Mouse (Mus musculus) left cerebral cortex, adult 2 months (tissue): Measurements from ENCODE around the gene Abcc1. TPM values are rescaled to one million over a fixed set of nuclear protein-coding genes. Genes with fewer than 3 reads are reported as not detected.
A peak's percentile ranks its signal among the peaks of the same experiment; 100 is the strongest.

ENCODE experiments used
- DNase-seq, 2 experiments: peaks; one replicate each; pipeline ENCODE4 v3.0.0; 2021 to 2022; ENCODE audit warnings: low spot score in 2 of 2, mixed read lengths in 1 of 2; ENCODE audit errors: extremely low spot score in 1 of 2
- H3K27ac ChIP-seq: fragments of 200-600 bp; 2 replicates; pipeline ENCODE4 v1.8.1; 2022
- H3K4me3 ChIP-seq: fragments of 200-600 bp; 2 replicates; pipeline ENCODE4 v1.8.1; 2022
- CTCF ChIP-seq: fragments of 200-600 bp; IDR thresholded peaks from 2 replicates; pipeline ENCODE4 v1.8.1; 2022; ENCODE audit warnings: antibody characterized with exemption, mild to moderate bottlenecking, moderate library complexity
- intact Hi-C: fragments of 180-260 bp; cut with DNase I; formaldehyde crosslinking; loops from one replicate; pipeline ENCODE4 v1.15.1; 2025
- total RNA-seq, 2 experiments: library from RNA; stranded (reverse); gene quantifications; 2 replicates each; pipeline ENCODE4 v1.2.3; 2021

Gene Abcc1
- total RNA-seq, 2 experiments from 2014 or later = 16.4 to 18.4 TPM

DNA sequence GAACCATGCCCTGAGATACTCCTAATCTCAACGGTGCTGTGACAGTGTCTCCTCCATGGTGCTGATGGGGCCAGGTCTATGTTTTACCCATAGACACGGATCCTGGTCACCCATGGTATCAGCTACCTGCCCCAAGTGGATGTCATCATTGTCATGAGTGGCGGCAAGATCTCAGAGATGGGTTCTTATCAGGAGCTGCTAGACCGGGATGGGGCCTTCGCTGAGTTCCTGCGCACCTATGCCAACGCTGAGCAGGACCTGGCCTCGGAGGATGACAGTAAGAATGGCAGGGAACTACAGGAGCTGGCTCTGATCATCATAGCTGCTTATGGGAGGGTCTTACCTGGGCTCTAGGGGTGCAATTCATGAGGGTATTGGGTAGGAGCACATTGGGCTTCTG is 86.9 kb downstream of the Abcc1 start:
- Histone ChIP-seq H3K27ac (no peak overlapping the region), H3K4me3 (no peak overlapping the region)
- DNase-seq = no peak
- intact Hi-C loops = no loop called here
- no peak for TF ChIP-seq CTCF

DNA sequence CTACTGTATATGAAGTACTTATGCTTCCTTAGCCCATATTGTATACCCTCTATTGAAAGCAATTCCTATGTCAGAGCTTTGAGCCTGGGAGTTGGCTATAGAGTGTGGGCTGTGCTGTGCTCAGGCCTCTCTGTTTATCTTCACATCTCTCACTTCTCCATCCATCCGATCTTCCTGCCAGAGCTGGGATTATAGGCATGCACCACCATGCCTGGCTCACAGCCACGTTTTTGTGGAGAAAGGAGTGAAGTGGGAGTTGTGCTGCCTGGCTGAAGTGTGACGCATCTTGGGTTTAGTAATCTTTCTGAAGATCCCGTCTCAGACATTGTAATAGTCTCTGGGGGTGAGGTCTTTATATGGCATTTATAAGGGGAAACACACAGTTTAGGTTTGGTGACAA is 88.5 kb downstream of the Abcc1 start:
- peak; percentile 42 to 62 for DNase-seq
- intact Hi-C loops = no loop called here

DNA sequence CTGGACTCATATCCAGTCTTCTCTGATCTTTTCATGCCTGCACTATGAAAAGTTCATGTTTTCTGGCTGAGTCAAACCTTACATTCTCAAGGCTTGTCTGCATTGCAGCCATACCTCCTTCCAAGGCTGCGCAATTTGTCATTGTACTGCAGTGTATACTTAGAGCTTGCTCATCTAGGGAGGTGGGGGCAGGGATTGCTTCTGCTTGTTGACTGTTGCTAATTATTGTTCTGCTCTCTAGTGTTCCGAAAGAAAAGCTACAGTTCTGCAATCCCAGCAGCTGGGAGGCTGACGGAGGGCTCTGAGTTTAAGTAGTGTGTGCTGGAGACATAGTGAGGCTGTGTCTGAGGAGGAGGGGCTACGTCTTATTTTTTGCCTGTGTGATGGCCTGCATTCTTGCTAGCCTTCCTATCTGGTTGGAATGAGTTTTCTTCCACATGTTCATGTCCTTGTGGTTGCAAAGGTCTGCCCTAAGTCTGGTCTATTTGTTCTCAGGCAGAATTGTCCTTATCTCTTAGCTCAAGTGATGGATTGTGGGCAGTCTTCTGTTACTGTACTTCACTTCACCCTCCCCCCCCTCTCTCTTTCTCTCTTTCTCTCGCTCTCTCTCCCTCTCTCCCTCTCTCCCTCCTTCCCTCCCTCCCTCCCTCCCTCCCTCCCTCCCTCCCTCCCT is 90.2 kb downstream of the Abcc1 start:
- intact Hi-C loops = no loop called here
- Histone ChIP-seq H3K4me3 (no peak overlapping the region), H3K27ac (no peak overlapping the region)
- no peak for DNase-seq
- no peak for TF ChIP-seq CTCF

More for the DNA sequence above, 88.5 kb downstream of the Abcc1 start:
- H3K27ac ChIP-seq = no peak overlapping the region
- H3K4me3 ChIP-seq = no peak overlapping the region
- no peak for TF ChIP-seq CTCF

DNA sequence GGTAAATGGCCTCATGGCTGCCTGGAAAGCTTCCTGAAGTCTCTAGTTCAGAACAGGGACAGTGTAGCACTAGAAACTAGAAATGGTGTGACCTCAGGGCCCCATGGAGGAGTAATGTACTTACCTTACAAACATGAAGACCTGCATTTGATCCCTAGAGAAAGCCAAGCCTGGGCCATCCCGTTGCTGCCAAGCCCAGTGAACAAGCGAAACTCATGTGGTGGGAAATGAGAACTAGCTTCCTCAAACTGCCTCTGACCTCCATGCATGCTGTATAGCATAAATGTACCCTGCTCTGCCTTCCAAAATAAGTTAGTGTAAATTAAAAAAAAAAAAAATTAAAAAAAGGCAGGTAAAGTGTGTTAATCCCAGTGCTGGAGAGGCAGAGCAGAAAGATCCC is 101.2 kb downstream of the Abcc1 start:
- intact Hi-C loops = no loop called here
- no peak overlapping the region for H3K4me3 ChIP-seq
- TF ChIP-seq CTCF = no peak
- no peak overlapping the region for H3K27ac ChIP-seq
- DNase-seq = no peak

DNA sequence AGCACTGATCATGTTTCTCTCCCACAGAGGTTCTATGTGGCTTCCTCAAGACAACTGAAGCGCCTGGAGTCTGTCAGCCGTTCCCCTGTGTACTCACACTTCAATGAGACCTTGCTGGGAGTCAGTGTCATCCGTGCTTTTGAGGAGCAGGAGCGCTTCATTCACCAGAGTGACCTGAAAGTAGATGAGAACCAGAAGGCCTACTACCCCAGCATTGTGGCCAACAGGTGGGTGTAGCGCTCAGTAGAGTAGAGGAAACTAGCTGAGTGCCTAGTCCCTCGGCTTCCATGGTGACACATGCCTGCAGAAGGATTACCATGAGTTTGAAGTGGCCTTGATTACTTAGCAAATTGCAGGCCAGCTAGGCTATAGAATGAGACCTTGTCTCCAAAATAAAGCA is 103.7 kb downstream of the Abcc1 start:
- Histone ChIP-seq H3K4me3 (no peak overlapping the region), H3K27ac (no peak overlapping the region)
- DNase-seq = no peak
- intact Hi-C loops = no loop called here
- no peak for TF ChIP-seq CTCF

DNA sequence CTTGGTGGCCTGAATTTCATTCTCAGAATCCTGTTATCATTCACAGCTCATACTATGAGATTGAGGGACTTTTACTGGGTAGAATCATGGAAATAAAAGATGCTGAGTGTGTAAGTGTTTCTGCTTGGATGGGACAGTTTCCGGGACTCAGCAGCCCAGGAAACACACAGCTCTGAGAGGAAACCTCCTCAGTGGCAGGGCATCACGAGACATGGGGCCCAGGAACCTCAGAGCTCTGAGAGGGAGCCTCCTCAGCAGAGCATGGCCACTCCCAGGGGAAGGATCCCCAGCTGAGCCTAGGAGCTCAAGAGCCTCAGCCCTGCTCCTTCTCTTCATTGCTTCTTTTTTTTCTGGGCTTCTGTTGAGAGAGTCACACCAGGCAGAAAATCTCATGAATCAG is 107.0 kb downstream of the Abcc1 start:
- intact Hi-C loops = no loop called here

DNA sequence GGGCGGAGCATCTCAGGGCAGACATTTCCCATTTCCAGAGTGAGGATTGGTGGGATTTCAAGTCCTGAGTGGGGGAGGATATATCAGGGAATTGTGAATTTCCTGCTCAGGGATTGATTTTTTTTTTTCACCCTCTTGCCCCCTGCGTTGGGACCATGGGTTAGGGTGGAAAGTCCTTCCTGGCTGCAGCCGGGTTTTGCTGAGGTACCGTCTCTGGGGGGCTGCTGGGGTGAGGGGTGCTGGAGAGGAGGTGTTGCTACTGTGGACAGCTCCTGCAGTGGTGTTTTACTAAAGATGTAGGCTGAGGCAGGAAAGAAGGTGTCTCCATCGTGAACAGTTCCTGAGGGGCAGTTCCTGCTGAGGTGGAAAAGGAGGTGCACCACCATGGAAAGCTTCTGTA is 107.5 kb downstream of the Abcc1 start:
- intact Hi-C loops = no loop called here
- Histone ChIP-seq H3K27ac (no peak overlapping the region), H3K4me3 (no peak overlapping the region)
- no peak for TF ChIP-seq CTCF
- no peak for DNase-seq

More for the DNA sequence above, 107.0 kb downstream of the Abcc1 start:
- no peak for TF ChIP-seq CTCF
- H3K4me3 ChIP-seq = no peak overlapping the region
- DNase-seq = no peak
- H3K27ac ChIP-seq = no peak overlapping the region

DNA sequence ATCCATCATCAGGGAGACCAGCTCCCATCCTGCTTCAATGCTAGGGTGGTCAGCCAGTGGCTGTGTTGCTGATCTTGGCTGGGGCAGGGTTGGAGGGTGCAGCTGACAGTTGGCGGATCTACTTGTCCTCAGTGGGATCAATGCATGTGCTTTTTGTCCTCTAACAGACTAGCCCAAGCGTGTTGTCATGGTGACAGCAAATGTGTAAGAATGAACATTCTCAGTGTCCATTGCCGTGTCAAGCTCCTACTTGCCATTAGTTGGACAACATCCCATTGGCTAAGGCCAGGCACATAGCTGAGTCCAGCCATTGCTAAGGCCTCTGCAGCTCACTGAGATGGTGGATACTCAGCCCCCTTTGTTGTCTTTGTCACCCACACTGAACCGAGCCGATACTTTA is 110.8 kb downstream of the Abcc1 start:
- DNase-seq = peak in 1 of 2 experiments; percentile 8

DNA sequence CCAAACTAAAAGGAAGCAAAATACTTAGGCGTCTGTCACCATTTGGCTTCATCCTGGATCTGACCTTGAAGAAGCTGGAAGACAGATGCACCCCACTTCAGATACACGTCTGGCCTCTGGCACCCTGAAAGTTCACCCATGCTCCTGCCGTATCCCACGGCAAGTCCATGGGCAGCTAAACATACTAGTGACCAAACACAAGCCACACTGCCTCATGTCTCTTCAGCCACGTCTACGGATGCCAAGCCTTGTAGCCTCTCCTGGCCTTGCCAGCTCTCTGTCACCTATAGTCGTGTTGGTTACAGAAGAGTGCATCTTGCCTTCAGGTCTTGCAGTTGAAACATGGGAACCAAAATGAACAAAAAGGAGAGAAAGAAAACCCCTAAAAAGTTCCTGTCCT is 112.3 kb downstream of the Abcc1 start:
- H3K27ac ChIP-seq = no peak overlapping the region
- TF ChIP-seq CTCF = no peak
- no peak overlapping the region for H3K4me3 ChIP-seq
- peak in 1 of 2 experiments; percentile 7 for DNase-seq
- intact Hi-C loops = no loop called here

More for the DNA sequence above, 110.8 kb downstream of the Abcc1 start:
- Histone ChIP-seq H3K4me3 (no peak overlapping the region), H3K27ac (no peak overlapping the region)
- no peak for TF ChIP-seq CTCF
- intact Hi-C loops = no loop called here

DNA sequence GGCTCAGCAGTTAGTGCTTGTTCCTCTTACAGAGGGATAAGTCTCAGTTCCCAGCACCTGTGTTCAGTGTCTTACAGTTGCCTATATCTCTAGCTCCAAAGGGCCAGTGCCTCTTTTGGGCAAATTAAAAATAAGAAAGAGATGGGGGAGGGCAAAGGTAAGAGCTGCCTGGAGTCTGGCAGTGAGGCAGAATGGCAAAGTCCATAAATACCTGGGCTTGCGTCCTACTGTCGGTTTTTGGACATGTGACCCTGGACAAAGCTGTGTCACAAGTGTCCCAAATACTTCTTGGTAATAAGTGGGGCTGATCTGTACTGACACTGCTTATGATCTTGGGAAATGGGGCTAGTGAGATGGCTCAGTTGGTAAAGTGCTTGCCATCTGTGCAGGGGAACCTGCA is 113.6 kb downstream of the Abcc1 start:
- Histone ChIP-seq H3K4me3 (no peak overlapping the region), H3K27ac (no peak overlapping the region)
- no peak for TF ChIP-seq CTCF
- peak in 1 of 2 experiments; percentile 4 for DNase-seq
- intact Hi-C loops = no loop called here

DNA sequence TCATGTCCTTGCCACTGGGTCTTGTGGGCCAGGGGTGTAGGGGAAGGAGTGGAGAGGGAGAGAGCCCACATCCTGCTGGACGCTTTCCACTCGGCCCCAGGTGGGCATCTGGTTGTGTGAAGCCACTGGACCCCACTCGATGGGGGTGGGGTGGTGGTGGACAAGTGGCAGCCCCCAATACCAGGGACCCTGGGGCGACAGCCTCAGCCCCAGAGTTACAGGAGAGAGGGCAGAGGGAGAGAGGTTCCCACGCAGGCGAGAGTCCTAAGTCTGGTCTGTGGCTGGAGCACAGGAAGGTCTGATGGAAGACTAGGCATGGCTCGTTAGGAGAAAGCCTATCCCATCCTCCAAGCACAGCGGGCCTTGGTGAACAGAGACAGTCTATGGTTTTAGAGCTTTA is 114.7 kb downstream of the Abcc1 start:
- intact Hi-C loops = no loop called here
- no peak for TF ChIP-seq CTCF
- Histone ChIP-seq H3K4me3 (no peak overlapping the region), H3K27ac (no peak overlapping the region)
- DNase-seq = no peak

DNA sequence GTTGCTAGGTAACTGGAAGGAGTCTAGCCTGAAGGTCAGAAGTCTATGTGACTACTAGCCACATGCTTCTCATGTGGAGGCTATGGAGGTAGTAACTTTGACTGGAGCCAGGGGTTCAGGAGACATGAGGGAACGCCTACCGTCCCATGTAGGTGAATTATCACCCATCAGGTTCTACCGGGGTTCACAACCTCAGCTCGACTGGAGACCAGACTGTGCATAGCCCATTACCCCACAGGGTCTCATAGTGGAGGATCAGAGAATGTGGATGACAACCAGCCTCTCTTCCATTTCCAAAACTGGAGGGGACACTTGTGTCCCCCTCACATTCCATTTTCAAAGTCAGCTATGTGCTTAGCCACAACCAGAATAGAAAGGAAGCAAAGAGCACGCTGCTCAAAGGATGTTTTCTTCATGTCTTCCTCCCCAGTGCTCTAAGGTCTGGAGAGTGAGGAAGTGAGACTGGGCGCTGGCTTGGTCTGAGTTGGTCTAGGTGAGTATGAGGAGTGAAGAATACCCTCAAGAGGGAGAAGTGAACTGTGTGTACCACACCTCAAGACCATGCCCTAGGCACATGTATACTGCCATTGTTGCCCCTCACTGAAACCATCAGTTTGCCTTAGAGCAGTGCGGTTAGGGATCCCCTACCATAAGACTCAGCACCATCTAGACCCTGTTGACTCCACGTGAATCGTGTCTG is 115.5 kb downstream of the Abcc1 start:
- Histone ChIP-seq H3K27ac (no peak overlapping the region), H3K4me3 (no peak overlapping the region)
- no peak for TF ChIP-seq CTCF
- peak in 1 of 2 experiments; percentile 2 for DNase-seq
- intact Hi-C loops = no loop called here
